Mouse (Mus musculus) bone marrow macrophage, adult 2 months (primary cell): ENCODE data around the gene Gm11127. TPM values are rescaled to one million over a fixed set of nuclear protein-coding genes. Genes with fewer than 3 reads are reported as not detected.

Source experiments
- H3K27ac ChIP-seq: 2 replicates; pipeline ENCODE4 v1.5.1; 2012; ENCODE audit warnings: low read depth, low read length; ENCODE audit not compliant: insufficient read depth
- H3K4me1 ChIP-seq: 2 replicates; pipeline ENCODE4 v1.6.1; 2012; ENCODE audit warnings: low read length; ENCODE audit not compliant: control insufficient read depth, insufficient read depth
- H3K4me3 ChIP-seq: 2 replicates; pipeline ENCODE4 v1.5.1; 2012; ENCODE audit warnings: mild to moderate bottlenecking, low read length, moderate library complexity; ENCODE audit not compliant: insufficient read depth
- CTCF ChIP-seq: IDR thresholded peaks from 2 replicates; pipeline ENCODE4 v1.5.1; 2012; ENCODE audit warnings: low read depth, mild to moderate bottlenecking, low read length, moderate library complexity
- POLR2A ChIP-seq: IDR thresholded peaks from 2 replicates; pipeline ENCODE4 v1.6.1; 2012; ENCODE audit warnings: mild to moderate bottlenecking, low read depth, low read length, borderline replicate concordance
- polyA plus RNA-seq: library from polyadenylated mRNA; stranded (reverse); fragments of >200 nt; gene quantifications from 2 replicates; pipeline ENCODE4 v1.2.4, GENCODE M21; 2012; ENCODE audit not compliant: missing spikeins, insufficient read depth, insufficient read length

Gene Gm11127
- polyA plus RNA-seq, 1 experiment: not detected

DNA sequence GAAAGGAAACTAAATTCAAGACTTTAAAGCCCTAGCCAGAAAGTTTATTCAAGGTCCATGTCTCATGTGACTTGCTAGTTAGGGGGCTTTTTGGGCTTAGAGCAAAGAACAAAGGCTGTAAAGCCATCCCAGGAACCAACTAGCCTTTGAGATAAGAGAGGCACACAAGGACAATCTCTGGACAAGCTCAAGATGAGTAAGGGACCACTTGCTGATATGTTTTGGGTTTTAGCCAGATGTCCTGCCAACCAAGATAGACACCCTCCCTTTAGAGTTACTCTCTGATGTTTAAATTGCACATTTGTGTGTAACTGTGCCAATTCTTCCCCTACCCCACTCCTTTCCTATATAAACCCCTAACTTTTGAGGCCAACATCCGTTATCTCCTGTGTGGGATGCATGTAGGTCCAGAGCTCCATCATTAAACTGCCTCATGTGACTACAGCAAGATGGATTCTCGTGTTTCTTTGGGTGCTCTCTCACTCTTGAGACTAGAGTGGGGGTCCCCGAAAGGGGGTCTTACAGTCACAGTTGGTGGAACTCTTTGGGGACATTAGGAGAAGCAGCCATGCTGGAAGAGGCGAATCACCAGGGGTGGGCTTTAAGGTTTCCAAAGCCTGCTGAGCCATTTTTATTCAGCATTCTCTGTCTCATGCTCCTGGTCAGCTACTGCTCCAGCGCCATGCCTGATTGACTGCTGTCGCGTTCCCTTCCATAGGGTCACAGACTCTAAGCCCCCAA, 29.1 kb downstream of the Gm11127 start:
- peaks cover 14% of the 10 kb centered on the region for H3K4me1 ChIP-seq
- no peak overlapping the region for H3K4me3 ChIP-seq
- H3K27ac ChIP-seq: no peak overlapping the region
- TF ChIP-seq CTCF (no peak), POLR2A (no peak)

DNA sequence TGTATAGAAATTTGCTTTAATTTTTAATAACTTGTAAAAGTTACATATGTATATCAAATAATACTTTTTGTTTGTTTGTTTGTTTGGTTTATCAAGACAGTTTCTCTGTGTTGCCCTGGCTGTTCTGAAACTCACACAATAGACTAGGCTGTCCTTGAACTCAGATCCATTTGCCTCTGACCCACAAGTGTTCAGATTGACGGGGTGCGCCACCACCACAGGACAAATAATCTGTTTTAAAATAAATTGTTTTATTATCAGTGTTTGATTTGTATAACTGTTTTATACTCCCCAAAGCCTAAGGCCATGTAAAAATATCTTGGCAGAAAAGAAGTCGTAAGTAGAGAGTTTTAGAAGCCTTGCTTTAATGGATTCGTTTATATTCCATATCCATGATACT, 30.5 kb downstream of the Gm11127 start:
- Histone ChIP-seq H3K4me3 (no peak overlapping the region), H3K27ac (no peak overlapping the region), H3K4me1 (peaks cover 25% of the 10 kb centered on the region)
- no peak for TF ChIP-seq POLR2A
- TF ChIP-seq CTCF: no peak

DNA sequence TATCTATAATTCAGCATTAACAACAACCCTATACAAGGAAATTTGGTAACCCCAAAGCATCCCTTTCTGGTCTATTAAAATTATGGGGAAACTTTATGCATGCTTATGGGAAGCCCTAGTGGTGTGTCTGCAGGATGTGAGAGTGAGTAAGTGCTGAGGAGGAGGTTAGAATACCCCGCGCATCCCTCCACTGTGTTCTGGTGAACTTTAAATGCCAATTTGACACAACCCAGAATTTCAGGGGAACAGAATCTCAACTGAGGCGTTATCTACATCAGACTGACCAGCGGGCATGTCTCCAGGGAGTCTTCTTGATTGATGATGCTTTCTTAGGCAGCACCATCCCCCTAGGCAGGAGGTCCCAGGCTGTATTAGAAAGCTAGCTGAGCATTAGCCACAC, 32.3 kb downstream of the Gm11127 start:
- no peak overlapping the region for H3K27ac ChIP-seq
- H3K4me3 ChIP-seq: no peak overlapping the region
- TF ChIP-seq CTCF: no peak
- TF ChIP-seq POLR2A: no peak
- peaks cover 31% of the 10 kb centered on the region for H3K4me1 ChIP-seq

DNA sequence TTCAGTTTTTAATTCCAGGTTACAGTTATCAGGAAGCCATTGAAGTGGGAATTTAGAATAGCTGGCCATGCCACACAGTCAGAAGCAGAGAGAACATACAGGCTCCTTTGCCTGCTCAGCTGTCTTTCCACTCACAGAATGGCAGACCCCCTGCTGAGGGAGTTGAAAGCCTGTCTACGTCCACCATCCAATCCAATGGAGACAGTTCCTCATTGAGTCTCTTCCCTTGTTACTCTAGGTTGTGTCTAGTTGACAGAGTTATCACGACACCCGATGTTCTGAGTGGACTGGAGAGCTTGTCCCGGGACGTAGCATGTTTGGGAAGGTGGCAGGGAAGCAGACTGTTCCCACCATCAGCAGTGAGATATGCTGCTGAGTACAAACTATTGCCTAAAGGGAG, 33.0 kb downstream of the Gm11127 start:
- no peak overlapping the region for H3K4me3 ChIP-seq
- peaks cover 32% of the 10 kb centered on the region for H3K4me1 ChIP-seq
- no peak for TF ChIP-seq CTCF
- TF ChIP-seq POLR2A: no peak
- H3K27ac ChIP-seq: no peak overlapping the region

DNA sequence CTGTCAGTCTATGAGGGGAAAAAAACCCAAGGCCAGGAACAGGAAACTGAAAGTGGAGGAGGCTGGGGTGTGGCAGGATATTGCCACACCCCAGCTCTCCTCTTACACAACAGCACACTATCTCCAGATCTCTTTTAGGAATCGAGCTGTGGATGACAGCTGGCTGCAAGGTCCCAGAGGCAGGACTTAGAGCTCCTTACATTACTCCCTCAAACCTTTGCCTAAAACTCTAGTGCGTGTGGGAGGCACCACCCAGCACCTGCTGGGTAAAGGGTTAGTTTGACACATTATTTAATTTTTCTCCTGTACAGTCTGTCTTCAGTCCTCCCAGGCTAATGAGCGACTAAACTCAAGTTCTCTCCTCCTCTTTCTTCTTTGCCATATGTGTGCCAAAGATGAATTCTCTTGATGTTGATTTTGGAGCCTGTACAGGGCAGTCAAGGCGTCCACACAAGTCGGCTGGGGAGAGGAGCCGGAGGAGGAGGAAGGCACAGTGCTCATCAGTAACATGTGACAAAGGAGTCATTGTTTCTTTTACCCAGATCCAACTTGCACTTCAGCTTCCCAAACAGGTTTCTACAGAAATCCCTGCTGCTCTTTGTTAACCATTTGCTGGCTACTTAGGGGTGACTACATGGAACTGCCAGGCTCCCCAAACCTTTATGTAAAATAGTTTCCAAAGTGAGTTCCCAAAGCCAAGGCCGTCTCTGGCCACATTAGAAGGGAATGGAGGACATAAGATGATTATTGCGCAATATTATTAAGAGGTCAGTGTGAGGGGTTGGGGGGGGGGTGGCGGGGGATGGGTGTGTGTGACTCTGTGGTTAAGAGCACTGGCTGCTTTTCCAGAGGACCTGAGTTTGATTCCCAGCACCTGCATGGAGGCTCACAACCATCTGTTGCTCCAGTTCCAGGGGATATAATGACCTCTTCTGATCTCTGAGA, 34.2 kb downstream of the Gm11127 start:
- H3K4me1 ChIP-seq: peaks cover 35% of the 10 kb centered on the region
- no peak for TF ChIP-seq CTCF
- TF ChIP-seq POLR2A: no peak
- H3K4me3 ChIP-seq: peak overlapping the region; percentile 39
- peak overlapping the region; percentile 98 for H3K27ac ChIP-seq

DNA sequence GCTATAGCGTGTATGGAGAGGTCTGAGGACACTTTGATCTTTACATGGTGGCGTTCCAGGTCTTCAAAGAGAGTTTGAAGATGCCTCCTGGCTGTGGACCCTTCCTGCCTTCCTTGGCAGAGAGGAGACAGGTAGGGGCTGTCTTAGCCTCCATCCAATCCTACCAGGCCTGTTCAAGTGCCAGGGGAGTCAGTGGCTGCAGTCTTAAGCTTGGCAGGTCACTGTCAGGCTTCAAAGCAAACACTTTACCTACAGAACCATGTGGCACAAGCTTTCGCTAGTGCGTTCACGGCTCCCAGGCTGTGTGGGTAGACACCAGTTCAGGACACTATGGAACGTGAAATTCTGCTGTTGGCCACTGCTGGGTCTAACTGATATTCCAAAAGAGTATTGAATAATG, 35.2 kb downstream of the Gm11127 start:
- Histone ChIP-seq H3K4me1 (peaks cover 35% of the 10 kb centered on the region), H3K4me3 (no peak overlapping the region), H3K27ac (peak overlapping the region; percentile 55; the same call in 1 of the 2 replicates)
- TF ChIP-seq POLR2A (no peak), CTCF (no peak)

DNA sequence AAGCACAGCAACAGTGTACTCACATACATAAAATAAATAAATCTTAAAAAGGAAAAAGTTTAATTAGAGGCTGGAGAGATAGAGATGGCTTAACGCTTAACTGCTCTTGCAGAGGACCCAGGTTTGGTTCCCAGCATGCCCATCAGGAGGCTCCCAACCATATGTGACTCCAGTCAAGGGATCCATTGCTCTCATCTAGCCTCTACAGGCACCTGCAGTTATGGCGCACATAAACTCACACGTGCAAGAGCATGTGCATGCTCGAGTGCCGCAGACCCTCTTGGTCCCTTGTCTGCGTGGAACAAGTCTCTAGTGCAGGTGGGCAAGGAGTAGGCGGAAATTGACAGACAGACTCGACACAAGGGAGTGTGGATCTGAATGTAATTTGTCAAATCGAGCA, 36.1 kb downstream of the Gm11127 start:
- Histone ChIP-seq H3K27ac (no peak overlapping the region), H3K4me3 (no peak overlapping the region), H3K4me1 (peaks cover 35% of the 10 kb centered on the region)
- TF ChIP-seq POLR2A (no peak), CTCF (no peak)

DNA sequence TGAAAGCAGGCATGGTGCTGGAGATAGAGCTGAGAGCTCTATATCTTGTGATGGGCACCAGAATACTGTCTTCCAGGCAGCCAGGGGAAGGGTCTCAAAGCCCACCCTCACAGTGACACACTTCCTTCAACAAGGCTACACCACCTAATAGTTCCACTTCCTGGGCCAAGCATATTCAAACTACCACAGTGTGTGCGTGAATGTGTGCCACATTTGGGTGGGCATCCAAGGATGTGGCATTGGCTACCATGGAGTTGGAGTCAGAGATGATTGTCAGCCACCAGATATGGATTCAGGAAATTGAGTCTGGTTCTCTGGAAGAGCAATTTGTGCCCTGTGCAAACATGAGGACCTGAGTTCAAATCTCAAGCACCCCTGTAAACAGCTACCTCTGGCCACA, 36.9 kb downstream of the Gm11127 start:
- Histone ChIP-seq H3K27ac (peak overlapping the region; percentile 58), H3K4me3 (no peak overlapping the region), H3K4me1 (peaks cover 35% of the 10 kb centered on the region)
- TF ChIP-seq CTCF: no peak
- TF ChIP-seq POLR2A: no peak

DNA sequence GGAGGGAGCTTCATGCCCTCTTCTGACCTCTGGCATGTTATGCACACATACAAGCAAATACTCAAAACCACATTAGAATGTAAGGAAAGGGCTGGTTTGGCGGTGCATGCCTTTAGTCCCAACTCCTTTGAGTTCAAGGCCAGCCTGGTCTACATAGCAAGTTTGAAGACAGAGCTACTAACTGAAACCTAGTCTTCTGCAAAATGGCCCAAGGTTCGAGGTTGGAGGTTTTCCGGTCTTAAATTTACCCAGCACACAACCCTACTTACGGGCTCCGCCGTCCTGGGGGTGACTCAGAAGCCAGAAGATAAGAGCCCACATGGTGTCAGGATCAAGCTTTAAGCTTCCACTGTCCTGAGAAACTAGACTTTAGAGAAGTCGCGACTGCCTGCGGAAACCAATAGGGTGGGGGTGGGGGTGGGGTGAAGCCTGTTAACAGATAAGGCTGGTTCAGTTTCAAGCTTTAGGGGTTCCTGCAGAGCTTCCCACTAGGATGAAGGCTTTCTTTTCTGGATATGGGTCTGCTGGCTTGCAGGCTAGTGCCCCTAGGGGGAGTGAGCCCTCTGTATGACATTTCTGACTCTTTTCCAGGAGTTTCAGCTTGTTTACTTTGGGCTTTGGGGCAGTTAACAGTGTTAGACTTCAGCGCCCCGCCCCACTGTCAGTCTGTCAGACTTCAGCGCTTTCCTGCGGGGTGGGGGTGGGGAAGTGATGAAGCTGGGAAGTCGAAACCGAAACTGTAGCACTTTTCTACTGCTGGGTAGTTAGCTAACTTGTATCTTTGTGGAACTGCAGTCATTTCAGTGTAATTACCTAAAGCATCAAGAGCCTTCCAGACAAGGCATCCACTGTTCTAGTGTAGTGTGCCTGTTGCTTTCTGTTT, 37.7 kb downstream of the Gm11127 start, which contains the start of gene H2-T24:
Gene H2-T24, minus strand, starts transcription at position 370 of the 883 bp plus-strand sequence.
- H3K27ac ChIP-seq: peak within 1 kb of the TSS; percentile 76
- no peak for TF ChIP-seq POLR2A
- TF ChIP-seq CTCF: peak; percentile 38
- H3K4me1 ChIP-seq: peaks cover 35% of the 10 kb centered on the region
- peak within 1 kb of the TSS; percentile 26 for H3K4me3 ChIP-seq
